Mouse (Mus musculus) forebrain, embryonic 12.5 days (tissue): ENCODE results near the gene Nid2. TPM values are rescaled to one million over a fixed set of nuclear protein-coding genes. Genes with fewer than 3 reads are reported as not detected.

Experiments used
- ATAC-seq: fragments of 200-750 bp; cut with Nextera tagmentation; 2 replicates; pipeline ENCODE4 v1.8.0; 2017; ENCODE audit warnings: moderate TSS enrichment; ENCODE audit not compliant: low FRiP score
- H3K27ac ChIP-seq: fragments of 300-500 bp; sonication (generic); 2 replicates; pipeline ENCODE4 v1.5.1; 2016; ENCODE audit warnings: mild to moderate bottlenecking
- H3K27me3 ChIP-seq: fragments of 300-500 bp; sonication (generic); 2 replicates; pipeline ENCODE4 v1.6.1; 2016; ENCODE audit warnings: mild to moderate bottlenecking
- H3K36me3 ChIP-seq: fragments of 300-500 bp; sonication (generic); replicated peaks from 2 replicates; pipeline ENCODE4 v1.6.1; 2016; ENCODE audit warnings: mild to moderate bottlenecking
- H3K4me1 ChIP-seq: fragments of 300-500 bp; sonication (generic); 2 replicates; pipeline ENCODE4 v1.6.1; 2016
- H3K4me2 ChIP-seq: fragments of 300-500 bp; sonication (generic); 2 replicates; pipeline ENCODE4 v1.6.1; 2016; ENCODE audit warnings: mild to moderate bottlenecking, moderate library complexity
- H3K4me3 ChIP-seq: fragments of 300-500 bp; sonication (generic); replicated peaks from 2 replicates; pipeline ENCODE4 v1.5.1; 2016; ENCODE audit warnings: mild to moderate bottlenecking
- H3K9ac ChIP-seq: fragments of 300-500 bp; sonication (generic); 2 replicates; pipeline ENCODE4 v1.6.1; 2016; ENCODE audit warnings: mild to moderate bottlenecking
- H3K9me3 ChIP-seq: fragments of 300-500 bp; sonication (generic); 2 replicates; pipeline ENCODE4 v1.6.1; 2016
- WGBS: fragments of 180-500 bp; shearing (Covaris S2); methylation state at CpG from one replicate; pipeline ENCODE4 v1.1.7; 2016; 5-methylcytosine and 5-hydroxymethylcytosine counted together
- polyA plus RNA-seq: library from polyadenylated mRNA; unstranded; fragments of >200 nt; fragmentation: Nextera tagmentation; extraction: Ambion mirVana; gene quantifications from 2 replicates; pipeline ENCODE4 v1.2.1, GENCODE M21; 2016

Gene Nid2
- polyA plus RNA-seq, 1 experiment from 2014 or later = 39.4 TPM

DNA sequence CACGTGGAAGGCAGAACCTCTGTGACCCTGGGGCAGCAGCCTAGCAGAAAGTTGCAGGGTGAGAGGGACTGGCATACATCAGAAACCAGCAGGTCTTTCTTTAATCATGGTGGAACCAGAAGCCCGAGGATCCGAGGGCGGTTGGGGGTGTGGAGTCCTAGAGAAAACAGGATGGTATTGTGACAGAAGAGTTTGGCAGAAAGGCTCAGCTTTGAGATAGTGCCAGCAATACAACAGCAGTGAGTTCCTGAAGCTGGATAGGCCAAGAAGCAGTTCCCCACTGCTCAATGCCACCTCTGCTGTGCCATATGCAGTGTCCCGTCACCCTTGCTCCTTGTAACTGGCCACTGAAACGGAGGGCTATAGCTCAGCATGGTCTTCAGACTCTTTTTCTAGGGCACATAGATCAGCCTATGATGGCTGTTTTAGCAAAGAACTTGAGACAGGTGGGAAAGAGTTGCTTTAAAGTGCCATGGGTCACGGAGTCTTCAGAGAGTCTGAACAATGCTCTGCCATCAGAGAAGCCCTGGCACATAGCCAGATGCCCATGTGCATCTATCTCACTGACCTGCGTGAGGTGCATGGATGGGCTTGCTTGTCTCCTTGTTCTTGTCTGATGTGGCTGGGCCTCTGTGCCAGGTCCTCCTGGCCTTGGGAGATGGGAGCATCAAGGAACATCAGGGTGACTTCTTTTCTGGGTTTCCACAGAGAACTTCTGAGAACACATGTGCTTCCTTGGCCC lies 50.6 kb downstream of the Nid2 start:
- ATAC-seq = no peak
- no peak overlapping the region for H3K4me2 ChIP-seq
- no peak overlapping the region for H3K27ac ChIP-seq
- H3K9ac ChIP-seq = no peak overlapping the region
- H3K4me3 ChIP-seq = no peak overlapping the region
- WGBS = 87% methylated on average over 8 of the region's 8 CpGs
- no peaks in the 10 kb centered on the region for H3K27me3 ChIP-seq
- H3K36me3 ChIP-seq = peaks cover 5% of the 10 kb centered on the region; the same call in 1 of the 2 replicates
- no peaks in the 10 kb centered on the region for H3K9me3 ChIP-seq
- peaks cover 7% of the 10 kb centered on the region; the same call in 1 of the 2 replicates for H3K4me1 ChIP-seq

DNA sequence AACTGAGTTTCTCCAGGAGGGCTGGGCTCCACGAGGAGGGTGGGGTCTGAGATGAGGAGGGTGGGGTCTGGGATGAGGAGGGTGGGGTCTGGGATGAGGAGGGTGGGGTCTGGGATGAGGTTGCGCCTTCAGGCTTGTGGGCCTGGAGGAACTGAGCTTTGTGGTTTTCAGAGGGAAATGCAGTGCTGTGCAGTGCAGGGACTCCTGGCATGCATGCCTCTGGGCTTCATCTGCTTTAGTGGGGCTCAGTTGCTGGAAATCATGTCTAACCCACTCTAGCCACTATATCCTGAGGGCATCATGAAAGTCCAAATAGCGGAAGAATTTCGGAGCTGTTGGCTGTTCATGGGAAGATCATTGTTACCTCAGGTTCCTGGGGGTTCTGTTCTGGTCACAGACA lies 52.2 kb downstream of the Nid2 start:
- Histone ChIP-seq H3K9ac (no peak overlapping the region), H3K9me3 (no peaks in the 10 kb centered on the region), H3K36me3 (peaks cover 5% of the 10 kb centered on the region; the same call in 1 of the 2 replicates), H3K27me3 (no peaks in the 10 kb centered on the region), H3K4me1 (peaks cover 7% of the 10 kb centered on the region; the same call in 1 of the 2 replicates), H3K4me2 (no peak overlapping the region), H3K4me3 (no peak overlapping the region), H3K27ac (no peak overlapping the region)
- WGBS = 57% methylated on average over 4 of the region's 4 CpGs
- 0 out of 2 replicates have a peak, but pooled peaks have one; percentile 33 for ATAC-seq

DNA sequence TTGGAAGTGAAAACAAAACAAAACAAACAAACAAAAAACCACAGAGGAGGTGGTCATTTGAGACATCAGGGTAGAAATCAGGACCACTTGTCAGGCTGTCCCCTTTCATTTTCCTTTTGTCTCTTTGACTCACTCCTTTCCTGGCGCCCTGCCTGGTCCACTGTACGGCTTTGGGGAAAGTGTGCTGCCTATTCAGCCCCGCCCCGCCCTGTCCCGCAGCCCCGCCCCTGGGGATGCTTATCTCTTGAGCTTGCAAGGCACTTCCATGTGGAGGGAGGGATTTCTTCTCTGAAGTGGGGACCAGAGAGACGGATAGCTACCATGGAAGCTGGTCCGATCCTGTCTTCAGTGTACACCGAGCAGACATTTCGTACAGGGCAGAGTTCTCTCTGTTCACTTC lies 52.6 kb downstream of the Nid2 start:
- no peak overlapping the region for H3K9ac ChIP-seq
- H3K4me2 ChIP-seq = no peak overlapping the region
- no peak overlapping the region for H3K27ac ChIP-seq
- 46% methylated on average over 10 of the region's 10 CpGs for WGBS
- peaks cover 7% of the 10 kb centered on the region; the same call in 1 of the 2 replicates for H3K4me1 ChIP-seq
- peaks cover 5% of the 10 kb centered on the region; the same call in 1 of the 2 replicates for H3K36me3 ChIP-seq
- no peaks in the 10 kb centered on the region for H3K9me3 ChIP-seq
- H3K27me3 ChIP-seq = no peaks in the 10 kb centered on the region
- no peak for ATAC-seq
- no peak overlapping the region for H3K4me3 ChIP-seq

DNA sequence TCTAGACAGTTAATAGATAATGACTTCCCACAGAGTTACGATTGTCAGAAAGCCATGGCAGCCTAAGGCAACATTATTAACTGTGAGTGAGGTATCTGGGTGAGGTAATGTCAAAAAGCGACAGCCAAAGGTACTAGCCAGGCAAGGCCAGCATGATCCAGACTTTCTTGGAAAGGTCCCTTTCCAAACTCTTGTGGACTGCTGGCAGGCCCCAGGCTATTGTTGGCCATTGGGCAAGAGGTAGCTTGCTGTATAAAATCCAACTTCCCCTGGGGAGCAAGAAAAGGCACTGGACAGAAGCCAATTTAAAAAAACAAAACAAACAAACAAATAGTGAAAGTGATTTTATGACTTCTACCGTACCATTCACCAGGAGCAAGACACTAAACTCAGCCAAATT lies 56.3 kb downstream of the Nid2 start:
- no peak for ATAC-seq
- peaks cover 7% of the 10 kb centered on the region; the same call in 1 of the 2 replicates for H3K4me1 ChIP-seq
- H3K9me3 ChIP-seq = no peaks in the 10 kb centered on the region
- H3K4me3 ChIP-seq = no peak overlapping the region
- peaks cover 27% of the 10 kb centered on the region for H3K36me3 ChIP-seq
- H3K4me2 ChIP-seq = no peak overlapping the region
- no peak overlapping the region for H3K27ac ChIP-seq
- WGBS = 88% methylated on average over 3 of the region's 3 CpGs
- no peak overlapping the region for H3K9ac ChIP-seq
- no peaks in the 10 kb centered on the region for H3K27me3 ChIP-seq

DNA sequence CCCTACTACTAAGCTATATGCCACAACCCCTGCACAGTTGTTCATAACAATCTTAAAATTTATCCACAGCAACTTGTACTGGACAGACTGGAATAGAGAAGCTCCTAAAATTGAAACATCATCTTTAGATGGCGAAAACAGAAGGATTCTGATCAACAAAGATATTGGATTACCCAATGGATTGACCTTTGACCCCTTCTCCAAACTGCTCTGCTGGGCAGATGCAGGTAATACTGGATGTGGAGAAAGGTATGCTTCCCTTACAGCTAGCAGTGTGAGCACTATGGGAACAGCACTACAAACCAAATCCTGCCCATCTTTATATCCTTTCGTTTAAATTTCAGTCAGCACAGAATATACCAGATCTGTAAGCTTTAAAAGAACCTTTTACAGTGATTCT lies 56.8 kb downstream of the Nid2 start:
- Histone ChIP-seq H3K4me1 (peaks cover 7% of the 10 kb centered on the region; the same call in 1 of the 2 replicates), H3K9ac (no peak overlapping the region), H3K4me2 (no peak overlapping the region), H3K27me3 (no peaks in the 10 kb centered on the region), H3K4me3 (no peak overlapping the region), H3K27ac (no peak overlapping the region), H3K36me3 (peaks cover 32% of the 10 kb centered on the region), H3K9me3 (no peaks in the 10 kb centered on the region)
- ATAC-seq = no peak
- 95% methylated on average over 2 of the region's 2 CpGs for WGBS

DNA sequence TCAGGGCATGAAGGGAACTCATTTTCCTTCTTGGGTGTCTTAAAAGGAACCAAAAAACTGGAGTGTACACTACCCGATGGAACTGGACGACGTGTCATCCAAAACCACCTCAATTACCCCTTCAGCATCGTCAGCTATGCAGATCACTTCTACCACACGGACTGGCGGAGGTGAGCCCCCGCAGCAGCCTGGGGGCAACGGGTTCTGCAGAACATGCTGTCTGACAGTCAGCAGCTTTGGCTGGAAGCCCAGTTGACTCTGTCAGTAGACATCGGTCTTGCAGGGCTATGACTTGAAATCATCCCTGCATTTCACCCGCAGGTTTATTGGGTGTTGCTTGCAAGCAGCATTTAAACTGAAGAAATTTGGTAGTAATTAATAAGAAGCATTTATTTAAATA lies 58.9 kb downstream of the Nid2 start:
- Histone ChIP-seq H3K4me3 (no peak overlapping the region), H3K4me1 (no peaks in the 10 kb centered on the region), H3K4me2 (no peak overlapping the region), H3K36me3 (peaks cover 51% of the 10 kb centered on the region), H3K27ac (no peak overlapping the region), H3K9ac (no peak overlapping the region), H3K9me3 (no peaks in the 10 kb centered on the region), H3K27me3 (no peaks in the 10 kb centered on the region)
- no peak for ATAC-seq
- WGBS = 76% methylated on average over 10 of the region's 10 CpGs

DNA sequence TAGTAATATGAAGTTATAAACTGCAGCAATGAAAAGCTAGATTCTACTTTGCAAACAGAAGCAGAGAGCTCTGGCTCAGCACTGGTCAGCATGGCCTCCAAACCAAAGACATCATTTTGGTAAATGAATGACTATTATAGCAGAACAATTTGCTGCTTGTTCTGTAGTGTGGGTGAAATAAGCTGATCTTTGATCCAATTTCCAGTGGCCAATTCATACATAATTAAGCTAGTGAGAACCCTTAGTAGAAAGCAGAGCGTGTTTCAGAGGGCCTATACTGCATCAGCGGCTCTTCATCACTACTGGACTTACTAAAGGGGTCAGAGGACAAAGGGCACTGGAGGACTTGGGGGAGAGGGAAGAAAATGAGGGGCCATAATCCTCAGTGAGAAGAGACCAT lies 62.0 kb downstream of the Nid2 start:
- Histone ChIP-seq H3K27me3 (no peaks in the 10 kb centered on the region), H3K4me1 (no peaks in the 10 kb centered on the region), H3K9me3 (no peaks in the 10 kb centered on the region), H3K9ac (no peak overlapping the region), H3K36me3 (peaks cover 70% of the 10 kb centered on the region), H3K27ac (no peak overlapping the region), H3K4me3 (no peak overlapping the region), H3K4me2 (no peak overlapping the region)
- no peak for ATAC-seq
- WGBS = 82% methylated on average over 2 of the region's 2 CpGs

DNA sequence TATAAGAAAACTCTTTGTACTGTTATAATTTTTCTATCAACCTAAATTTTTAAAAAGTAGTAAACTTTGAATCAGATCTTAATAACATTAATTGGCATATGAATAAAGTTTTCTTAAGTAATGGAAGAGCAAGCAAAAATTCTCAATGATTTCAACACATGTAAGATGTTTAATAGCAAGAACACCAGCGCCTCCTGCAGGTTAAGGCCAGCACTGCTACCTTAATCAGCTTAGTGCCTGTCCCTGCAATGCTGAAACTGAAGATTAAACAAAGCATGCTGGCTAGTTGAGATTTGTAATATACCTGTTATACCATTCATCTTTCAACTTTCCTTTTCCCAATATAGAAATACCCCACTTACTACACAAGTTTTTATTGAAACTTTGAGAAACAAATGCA lies 66.9 kb downstream of the Nid2 start:
- Histone ChIP-seq H3K36me3 (peaks cover 67% of the 10 kb centered on the region), H3K9ac (no peak overlapping the region), H3K4me2 (no peak overlapping the region), H3K4me3 (no peak overlapping the region), H3K27me3 (no peaks in the 10 kb centered on the region), H3K27ac (no peak overlapping the region), H3K4me1 (peaks cover 6% of the 10 kb centered on the region), H3K9me3 (0 out of 2 replicates have a peak, but pooled peaks cover 3% of the 10 kb centered on the region)
- WGBS = 12% methylated on average over 1 of the region's 1 CpGs
- no peak for ATAC-seq

DNA sequence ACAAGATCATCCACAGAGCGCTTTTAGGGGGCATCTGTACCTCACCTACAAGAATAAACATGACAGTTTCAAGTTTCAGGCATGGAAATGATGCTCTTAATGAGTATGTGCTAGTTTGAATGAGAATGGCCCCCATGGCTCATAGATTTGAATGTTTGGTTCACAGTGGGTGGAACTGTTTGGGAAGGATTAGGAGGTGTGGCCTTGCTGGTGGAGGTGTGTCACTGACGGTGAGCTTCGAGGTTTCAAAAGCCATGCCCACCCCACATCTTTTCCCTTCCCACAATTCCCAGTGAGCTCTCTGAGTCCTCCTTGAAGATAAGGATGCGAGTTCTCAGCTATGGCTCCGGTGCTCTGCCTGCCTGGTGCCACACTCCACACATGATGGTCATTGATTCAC lies 70.6 kb downstream of the Nid2 start:
- peaks cover 32% of the 10 kb centered on the region for H3K36me3 ChIP-seq
- 0 out of 2 replicates have a peak, but pooled peaks cover 3% of the 10 kb centered on the region for H3K9me3 ChIP-seq
- peaks cover 32% of the 10 kb centered on the region for H3K4me1 ChIP-seq
- H3K4me2 ChIP-seq = no peak overlapping the region
- no peaks in the 10 kb centered on the region for H3K27me3 ChIP-seq
- no peak overlapping the region for H3K4me3 ChIP-seq
- no peak overlapping the region for H3K9ac ChIP-seq
- ATAC-seq = no peak
- H3K27ac ChIP-seq = no peak overlapping the region
- 94% methylated on average over 5 of the region's 5 CpGs for WGBS

DNA sequence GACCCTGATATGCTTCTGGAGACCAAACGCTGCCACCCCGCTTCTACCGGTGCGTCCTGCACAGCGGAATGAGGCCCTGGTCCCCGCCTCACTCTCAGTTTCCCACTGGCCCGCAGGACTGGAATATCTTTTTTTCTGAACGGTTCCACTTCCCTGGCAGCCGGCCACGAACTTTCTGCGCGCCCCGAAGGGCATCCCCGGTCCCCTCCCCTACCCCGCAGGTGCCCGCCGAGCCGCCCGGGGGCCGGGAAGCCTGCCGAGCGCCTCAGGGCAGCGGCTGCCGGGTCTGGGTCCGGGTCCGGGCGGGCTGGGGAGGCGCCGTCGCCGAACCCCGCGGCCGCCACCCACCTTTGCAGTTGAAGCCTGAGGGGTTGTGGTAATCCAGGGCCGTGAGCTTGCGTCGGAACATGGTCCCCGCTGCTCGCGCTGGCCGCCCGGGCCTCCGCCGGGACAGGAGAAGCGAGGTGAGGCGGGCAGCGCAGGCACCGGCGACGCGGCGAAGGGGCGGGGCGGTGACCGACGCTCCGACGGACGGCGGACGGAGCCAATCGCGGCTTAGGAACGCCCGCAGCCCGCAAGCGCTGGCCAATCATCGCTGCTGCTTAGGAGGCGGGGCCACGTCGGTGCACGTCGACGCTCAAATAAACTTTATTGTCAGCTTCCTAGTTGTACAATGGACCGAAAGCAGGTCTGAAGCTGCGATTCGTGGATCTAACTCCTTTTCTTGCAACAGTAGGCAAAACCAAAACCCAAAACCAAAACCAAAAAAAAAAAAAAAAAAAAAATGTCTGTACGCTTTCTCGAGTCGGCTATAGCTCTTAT lies 72.5 kb downstream of the Nid2 start, which contains the start of gene Rtraf:
Gene Rtraf, minus strand, starts transcription at position 504 of the 822 bp plus-strand sequence.
- peaks cover 3% of the 10 kb centered on the region; the same call in 1 of the 2 replicates for H3K27me3 ChIP-seq

DNA sequence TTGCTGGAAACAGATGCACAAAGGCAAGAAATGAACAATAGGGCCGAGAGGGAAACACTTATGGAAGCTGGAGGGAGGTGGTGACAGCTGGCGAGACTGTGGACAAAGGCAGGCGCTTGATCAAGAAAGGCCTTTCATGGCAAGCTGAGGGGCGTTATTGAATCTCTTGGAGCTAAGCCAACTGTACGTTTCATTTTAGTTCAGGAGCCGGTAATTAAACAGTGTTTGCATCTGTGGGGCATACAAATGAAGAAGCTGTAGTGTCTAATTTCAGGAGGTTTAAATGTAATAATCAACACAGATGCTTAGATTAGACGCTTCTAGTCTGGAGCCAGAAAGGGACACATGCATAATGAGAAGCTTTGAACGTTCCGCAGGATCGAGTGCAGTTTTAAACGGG lies 74.4 kb downstream of the Nid2 start:
- 15% methylated on average over 11 of the region's 11 CpGs for WGBS
- Histone ChIP-seq H3K27ac (peak overlapping the region; percentile 95), H3K9ac (no peak overlapping the region), H3K4me3 (no peak overlapping the region), H3K27me3 (peaks cover 3% of the 10 kb centered on the region; the same call in 1 of the 2 replicates), H3K36me3 (peaks cover 12% of the 10 kb centered on the region), H3K9me3 (0 out of 2 replicates have a peak, but pooled peaks cover 3% of the 10 kb centered on the region), H3K4me2 (peak overlapping the region; percentile 34), H3K4me1 (peaks cover 32% of the 10 kb centered on the region)
- ATAC-seq = peak; percentile 74

More for the DNA sequence above, 72.5 kb downstream of the Nid2 start, which contains the start of gene Rtraf:
- peak within 1 kb of the TSS; percentile 94 for H3K4me3 ChIP-seq
- peaks cover 25% of the 10 kb centered on the region for H3K36me3 ChIP-seq
- peaks cover 32% of the 10 kb centered on the region for H3K4me1 ChIP-seq
- H3K4me2 ChIP-seq = peak within 1 kb of the TSS; percentile 80
- under 1% methylated on average over 80 of the region's 80 CpGs for WGBS
- H3K9me3 ChIP-seq = 0 out of 2 replicates have a peak, but pooled peaks cover 3% of the 10 kb centered on the region
- ATAC-seq = peak; percentile 96
- peak within 1 kb of the TSS; percentile 94 for H3K9ac ChIP-seq
- peak within 1 kb of the TSS; percentile 95 for H3K27ac ChIP-seq

DNA sequence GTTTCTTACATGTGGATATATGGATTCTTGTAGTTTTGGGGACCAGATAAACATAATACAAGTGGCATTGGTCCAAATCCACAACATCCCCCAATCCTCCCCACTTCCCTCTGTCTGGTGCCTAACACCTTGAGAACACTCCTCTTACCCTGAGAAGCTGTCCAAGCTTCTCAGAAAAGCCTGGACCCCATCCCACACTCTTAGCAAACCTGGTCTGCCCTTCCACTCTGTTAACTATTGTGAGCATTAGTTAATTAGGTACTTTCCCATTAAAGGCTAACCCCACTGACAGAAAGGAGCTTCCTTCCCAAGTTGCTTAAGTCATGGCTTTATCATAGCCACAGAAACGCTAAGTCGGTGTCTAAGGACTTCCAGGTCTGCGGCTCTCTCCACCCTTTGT lies 85.2 kb downstream of the Nid2 start:
- H3K9ac ChIP-seq = no peak overlapping the region
- no peak overlapping the region for H3K4me2 ChIP-seq
- no peak for ATAC-seq
- WGBS = 77% methylated on average over 3 of the region's 3 CpGs
- H3K36me3 ChIP-seq = no peaks in the 10 kb centered on the region
- no peaks in the 10 kb centered on the region for H3K9me3 ChIP-seq
- H3K4me1 ChIP-seq = 0 out of 2 replicates have a peak, but pooled peaks cover 5% of the 10 kb centered on the region
- H3K4me3 ChIP-seq = no peak overlapping the region
- H3K27me3 ChIP-seq = no peaks in the 10 kb centered on the region
- H3K27ac ChIP-seq = 0 out of 2 replicates have a peak overlapping the region, but pooled peaks have one; percentile 42
